Mouse (Mus musculus) right cerebral cortex, adult 2 months (tissue): ENCODE data around the gene Arsb.
A peak's percentile ranks its signal among the peaks of the same experiment; 100 is the strongest.

Experiments used
- DNase-seq, 2 experiments: peaks; one replicate each; pipeline ENCODE4 v3.0.0; 2021 to 2022; ENCODE audit warnings: low spot score in 2 of 2

Arsb gene

GRCm38 (mm10) chr13:93889991-93890390 lies 118.6 kb downstream of the Arsb start:
- DNase-seq: no peak

GRCm38 (mm10) chr13:93891276-93891675 lies 119.8 kb downstream of the Arsb start:
- no peak for DNase-seq

DNA sequence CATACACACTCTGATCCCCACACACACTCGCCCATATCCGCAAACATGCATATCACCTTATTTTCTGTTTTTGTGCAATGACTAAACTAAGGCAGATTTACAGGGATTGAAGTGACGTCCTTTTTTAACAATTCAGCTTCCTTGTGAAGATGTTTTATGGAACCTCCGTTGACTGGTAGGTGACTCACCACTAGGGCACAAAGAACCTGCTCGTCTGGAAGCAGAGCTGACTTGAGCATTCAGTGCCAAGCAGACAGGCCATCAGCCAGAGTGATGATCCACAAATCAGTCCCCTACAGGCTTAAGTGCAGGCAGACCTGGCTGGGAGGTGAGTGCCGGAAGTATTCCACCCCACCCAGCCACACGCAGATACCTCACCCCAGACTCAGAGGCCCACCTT lies 120.7 kb downstream of the Arsb start:
- peak; percentile 23 to 26 for DNase-seq

DNA sequence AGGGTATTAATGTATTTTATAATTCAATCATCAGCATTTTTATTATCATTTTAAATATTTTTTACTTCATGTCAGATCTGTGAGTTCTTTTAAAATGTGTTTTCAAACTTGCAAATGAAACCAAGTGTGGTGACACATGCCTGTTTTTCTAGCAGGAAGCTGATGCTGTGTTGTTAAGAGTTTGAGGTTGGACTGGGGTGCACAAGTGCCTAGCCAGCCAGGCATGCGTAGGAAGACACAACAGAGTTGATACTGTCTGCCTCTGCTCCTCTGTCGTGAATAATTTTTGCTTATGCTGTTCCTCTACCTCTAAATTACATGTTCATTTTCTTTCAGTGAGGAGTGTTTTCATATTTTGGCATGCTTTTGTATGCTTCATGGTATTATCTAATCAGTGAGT lies 122.7 kb downstream of the Arsb start:
- DNase-seq: no peak

DNA sequence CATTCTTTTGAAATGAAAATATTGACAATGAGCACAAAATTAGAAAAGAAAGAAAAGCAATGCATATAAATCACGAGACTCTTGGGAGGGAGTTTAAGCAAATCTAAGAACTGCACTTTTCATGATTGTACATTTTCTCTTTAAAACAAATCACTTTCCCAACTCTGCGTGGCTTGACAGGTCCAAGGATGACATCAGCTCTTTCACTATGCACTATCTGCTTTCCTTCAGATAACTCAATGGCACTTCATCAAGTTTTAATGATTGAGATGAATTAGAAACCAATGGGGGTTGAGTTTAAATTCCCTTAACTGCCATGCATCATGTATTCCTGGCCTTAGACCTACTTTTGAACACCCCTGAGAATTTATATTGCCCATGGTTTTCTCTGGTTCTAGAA lies 124.0 kb downstream of the Arsb start:
- no peak for DNase-seq

DNA sequence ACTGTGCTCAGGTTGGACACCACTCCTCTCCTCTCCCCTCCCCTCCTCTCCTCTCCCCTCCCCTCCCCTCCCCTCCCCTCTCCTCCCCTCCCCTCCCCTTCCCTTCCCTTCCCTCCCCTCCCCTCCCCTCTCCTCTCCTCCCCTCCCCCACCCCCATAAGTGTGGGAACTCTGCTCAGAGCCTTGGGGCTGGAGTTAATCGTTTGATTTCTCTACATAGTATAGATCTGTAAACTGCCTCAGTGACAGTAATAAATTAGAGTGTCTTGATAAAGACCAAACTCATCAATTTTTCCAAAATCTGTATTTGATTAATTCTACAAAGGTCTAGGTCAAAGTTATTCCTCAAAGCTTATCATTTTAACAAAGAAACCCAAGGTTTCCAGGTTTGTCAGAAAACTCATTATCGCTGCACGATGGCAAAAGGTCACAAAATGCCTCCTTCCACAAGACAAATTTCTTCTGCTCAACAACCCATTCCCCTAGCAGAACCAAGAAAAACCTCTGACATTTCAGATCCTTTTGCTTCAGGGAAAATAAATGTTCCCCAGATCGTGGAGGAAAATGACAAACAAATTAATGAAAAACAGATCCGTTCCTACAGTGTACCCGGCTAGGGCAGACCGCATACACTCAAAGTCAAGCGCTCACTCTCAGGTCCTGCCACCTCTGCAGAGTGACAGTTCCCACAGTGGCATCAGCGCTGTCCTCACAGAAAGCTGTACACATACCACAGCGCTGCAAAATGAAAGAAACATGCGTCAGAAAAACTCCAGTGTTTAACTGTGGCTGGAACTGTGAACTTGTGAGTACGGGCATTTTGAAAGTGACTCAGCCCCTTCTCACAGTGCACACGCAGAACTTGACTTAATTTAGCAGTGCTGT lies 126.8 kb downstream of the Arsb start:
- DNase-seq: no peak

- no peak for DNase-seq
Measured at GRCm38 (mm10) chr13:93899378-93900256, 128.2 kb downstream of the Arsb start.

- DNase-seq: peak in 1 of 2 experiments; percentile 50
Measured at GRCm38 (mm10) chr13:93900934-93901626, 129.7 kb downstream of the Arsb start.

- no peak for DNase-seq
Measured at GRCm38 (mm10) chr13:93902126-93902525, 130.7 kb downstream of the Arsb start.

DNA sequence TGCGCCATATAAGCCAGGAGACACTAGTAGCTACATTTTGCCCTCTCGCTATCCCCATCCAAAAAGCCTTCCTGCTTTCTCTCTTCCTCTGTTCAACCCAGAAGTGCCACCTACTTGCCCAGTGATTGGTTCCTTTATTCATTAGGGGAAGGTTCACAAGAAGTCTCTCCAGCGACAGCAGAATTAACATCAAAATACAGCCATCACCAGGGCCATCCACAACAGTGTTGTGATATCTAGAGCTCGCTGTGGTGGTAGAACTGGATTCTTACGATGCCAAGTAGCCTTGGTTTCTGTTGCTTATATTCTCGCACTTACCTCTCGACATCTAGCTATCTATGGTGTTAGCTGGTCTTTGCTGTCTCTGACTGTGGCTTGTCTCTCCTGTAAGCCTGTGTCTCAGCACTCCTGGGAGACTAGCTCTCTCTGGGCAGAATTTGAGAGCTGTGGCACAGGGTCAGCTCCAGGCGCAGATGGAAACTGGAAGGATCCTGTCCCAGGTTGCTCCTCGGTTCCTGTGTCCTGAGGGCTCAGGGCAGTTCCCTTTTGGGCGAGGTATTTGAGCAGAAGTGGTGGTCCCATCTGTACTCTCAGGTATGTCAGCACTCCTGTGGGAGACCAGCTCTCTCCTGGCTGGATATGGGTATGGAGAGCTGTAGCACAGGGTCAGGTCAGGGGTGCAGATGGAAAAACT lies 135.3 kb downstream of the Arsb start:
- DNase-seq: no peak

DNA sequence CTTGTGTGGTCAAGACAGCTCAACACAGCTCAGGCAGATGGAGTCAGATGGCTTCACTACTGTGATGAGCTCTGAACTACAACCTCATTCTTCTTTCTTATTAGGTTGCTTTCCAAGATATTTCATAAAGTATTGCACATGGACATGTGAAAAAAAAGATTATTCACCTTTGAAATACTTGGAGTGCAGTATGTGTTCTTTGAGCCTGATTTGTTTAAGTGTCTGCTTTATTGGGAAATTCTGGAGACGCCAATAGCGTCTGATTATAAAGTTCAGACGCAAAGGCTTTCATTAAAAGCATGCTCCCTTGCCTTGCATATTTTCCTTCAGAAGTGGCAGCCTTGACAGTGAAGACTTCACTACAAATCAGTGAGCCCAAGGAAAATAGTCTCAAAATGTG lies 136.5 kb downstream of the Arsb start:
- DNase-seq: no peak

GRCm38 (mm10) chr13:93909847-93910246 lies 138.4 kb downstream of the Arsb start:
- DNase-seq: no peak

GRCm38 (mm10) chr13:93911037-93911436 lies 139.6 kb downstream of the Arsb start:
- DNase-seq: no peak

DNA sequence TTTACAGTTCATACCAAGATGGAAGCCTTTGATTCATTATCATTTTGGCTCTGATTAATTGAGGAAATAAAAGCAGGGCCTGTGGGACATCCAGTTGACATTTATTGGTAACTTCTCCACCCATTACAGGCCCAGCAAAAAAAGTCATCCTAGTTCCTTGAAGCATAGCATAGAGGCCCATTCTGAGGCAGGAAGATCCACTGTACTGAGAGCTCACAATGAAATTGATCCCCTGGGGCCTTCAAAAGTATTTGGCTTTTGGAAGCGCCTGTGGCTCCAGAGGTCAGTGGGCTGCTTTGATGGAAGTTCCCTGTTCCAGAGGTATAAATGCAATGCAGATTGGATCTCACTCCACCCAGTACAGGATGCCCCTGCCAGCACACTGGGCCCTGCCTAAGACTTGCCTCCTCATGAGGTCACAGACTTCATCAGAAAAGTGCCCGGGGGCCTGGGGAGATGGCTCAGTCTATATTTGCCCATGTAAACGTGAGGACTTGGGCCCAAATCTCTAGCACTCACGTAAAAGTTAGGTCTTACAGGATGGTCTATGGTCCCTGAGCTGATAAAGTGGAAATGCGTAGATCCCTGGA lies 141.0 kb downstream of the Arsb start:
- no peak for DNase-seq

DNA sequence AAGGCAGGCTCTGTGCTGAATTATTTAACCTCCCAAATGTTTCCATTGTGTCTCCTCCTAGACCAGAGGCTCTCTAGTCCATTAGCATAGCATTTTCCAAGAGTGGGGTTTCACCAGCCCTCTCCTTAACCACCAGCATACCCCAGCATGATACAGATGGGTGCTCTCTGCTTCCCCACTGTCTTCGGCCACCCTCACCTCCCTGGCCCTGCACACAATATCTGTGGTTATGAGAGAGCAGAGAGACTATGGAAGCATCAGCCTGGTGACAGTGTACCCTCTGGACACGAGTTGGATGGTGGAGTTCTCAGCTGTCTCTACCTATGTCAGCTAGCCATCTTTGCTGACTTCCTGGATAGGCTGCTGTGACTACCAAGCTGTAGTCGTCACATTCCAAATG lies 142.8 kb downstream of the Arsb start:
- DNase-seq: no peak

GRCm38 (mm10) chr13:93915641-93916570 lies 144.5 kb downstream of the Arsb start:
- DNase-seq: no peak

DNA sequence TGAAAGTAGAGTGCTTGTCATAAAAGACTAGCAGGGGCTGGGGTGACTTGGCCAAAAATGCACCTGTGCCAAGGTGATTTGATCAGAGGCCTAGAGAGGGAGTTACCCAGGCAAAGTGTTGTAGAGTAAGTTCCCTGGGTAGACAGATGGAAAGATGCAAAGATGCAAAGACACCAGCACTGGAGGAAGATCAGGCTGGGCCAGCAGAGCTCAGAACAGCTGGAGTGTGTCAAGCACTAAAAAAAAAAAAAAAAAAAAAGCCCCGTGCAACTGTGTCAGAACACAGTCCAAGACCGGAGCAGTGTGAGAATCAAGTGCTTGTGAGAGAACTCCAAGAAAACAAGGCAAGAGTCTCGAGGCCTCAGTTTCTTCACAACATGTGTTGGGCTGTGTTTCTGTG lies 148.1 kb downstream of the Arsb start:
- DNase-seq: no peak

- no peak for DNase-seq
Measured at GRCm38 (mm10) chr13:93920080-93920785, 148.8 kb downstream of the Arsb start.

DNA sequence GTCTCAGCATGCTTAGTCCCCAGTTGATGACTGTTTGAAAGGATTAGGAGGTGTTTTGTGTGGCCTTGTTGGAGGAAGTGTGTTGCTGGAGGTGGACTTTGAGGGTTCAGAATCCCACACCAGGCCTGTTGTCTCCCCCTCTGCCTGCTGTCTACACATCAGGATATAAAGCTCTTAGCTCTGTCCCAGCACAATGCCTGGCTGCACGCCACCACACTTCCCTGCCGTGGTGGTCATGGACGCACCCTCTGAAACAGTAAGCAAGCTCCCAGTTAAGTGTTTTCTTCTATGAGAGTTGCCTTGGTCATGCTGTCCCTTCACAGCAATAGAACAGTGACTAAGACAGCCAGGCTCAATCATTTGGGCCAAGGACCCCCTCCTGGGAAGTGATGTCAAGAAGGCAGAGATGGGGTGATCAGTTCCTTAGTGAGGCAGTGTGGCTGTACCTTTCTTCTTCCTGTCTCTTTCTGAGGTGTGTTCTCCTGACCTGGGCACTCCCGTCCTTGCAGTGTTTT lies 149.4 kb downstream of the Arsb start:
- no peak for DNase-seq
